Mouse (Mus musculus) mouse trophoblast stem cell (cell line): ENCODE measurements around the gene Phf24.

ENCODE experiments used
- in situ Hi-C, 2 experiments: fragments of 300-500 bp; cut with MseI, MboI; formaldehyde crosslinking; loops; 2 replicates in 1 of 2; 3 replicates in 1 of 2; pipeline ENCODE4 v1.15.1; 2025

Phf24 gene

DNA sequence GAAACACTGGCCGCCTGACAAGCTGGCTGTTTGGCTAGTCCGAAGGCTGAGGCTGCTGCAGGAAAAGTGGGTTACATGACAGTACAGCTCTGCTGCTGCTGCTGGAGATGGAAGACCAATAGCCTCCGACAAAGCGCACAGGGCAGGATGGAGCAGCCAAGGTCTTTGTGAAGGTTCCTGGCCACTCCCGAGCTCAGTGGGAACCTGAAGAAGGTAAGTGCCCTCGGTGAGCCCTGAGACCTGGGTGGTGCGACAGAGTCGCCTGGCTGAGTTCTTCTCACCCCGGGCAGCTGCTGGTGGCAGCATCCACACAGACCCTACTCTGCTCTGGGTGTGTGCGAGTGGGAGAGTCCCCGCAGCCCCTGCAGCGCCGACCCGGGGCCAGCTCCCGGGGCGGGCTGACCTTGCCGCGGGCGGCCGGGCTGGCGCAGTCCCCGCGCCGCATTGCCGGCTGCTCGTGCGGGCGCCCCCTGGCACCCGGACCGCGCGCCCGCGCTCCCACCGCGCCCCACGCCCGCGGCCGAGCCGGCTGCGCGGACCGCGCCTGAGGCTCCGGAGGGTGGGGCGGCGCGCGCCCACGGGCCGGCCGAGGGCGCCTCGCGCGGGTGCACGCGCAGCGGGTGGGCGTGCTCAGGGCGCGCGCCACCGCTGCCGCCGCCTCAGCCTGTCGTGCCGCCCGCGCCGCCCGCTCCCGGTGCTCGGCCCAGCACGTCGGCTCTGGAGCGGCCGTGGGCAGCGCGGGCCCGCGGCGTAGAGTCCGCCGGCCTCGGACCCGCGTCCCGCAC, at the start of gene Phf24:
Phf24 (plus strand) TSS at position 44 of the 785 bp plus-strand sequence.
- in situ Hi-C loops: no loop called here

DNA sequence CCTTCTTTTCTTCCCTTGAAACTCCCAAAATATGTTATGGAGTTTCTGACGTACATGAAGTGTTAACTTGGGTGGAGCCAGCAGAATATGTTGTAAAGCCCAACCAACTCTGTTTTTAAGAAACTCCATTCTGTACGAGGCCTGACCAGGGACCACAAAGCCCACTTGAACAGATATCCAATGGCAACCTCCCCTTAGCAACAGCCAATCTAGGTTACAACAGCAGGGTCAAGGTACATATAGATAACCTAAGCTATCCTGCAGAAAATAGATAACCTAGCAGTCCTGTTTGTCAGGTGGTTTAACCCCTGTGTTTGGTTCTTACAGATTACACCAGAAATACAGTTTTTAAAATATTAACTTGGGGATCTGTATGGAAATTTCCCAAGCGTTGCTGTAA, 49.1 kb upstream of the Phf24 start:
- in situ Hi-C loops: no loop called here

DNA sequence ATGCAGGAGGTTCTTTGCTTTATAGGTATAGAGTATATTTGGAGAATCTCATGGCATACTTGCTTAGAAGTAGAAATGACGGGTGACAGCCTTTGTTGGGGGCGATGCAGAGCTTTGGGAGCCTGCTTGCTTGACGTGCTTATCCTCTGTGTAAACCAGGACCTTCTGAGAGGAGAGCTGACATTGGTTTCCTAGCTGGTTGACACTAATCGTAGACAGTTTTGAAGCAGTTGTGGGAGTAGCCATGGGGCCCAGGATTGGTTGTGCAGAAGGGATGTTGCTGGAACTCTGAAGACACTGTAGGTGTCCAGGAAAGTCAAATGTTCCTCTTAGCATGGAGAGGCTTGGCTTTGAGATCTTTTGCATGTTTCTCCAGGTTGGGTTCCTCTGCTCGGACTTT, 48.3 kb upstream of the Phf24 start:
- in situ Hi-C loops: no loop called here

DNA sequence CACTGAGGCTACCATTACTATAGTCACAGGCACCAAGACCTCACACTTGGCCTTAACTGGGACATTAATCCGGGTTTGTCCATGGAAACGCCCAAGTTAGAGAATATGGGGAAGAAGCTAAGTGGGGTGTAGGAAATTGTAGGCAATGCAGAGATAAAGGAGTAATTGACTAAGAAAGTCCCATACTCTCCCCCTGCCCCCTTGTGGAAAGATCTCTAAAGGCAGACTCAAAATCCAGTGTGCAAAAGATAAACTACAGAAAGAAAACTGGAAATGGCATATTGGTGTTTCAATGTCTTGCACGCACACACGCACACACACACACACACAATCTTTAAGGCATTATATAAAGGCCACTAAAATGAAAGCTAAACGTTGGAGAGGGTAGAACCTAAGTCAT, 45.7 kb upstream of the Phf24 start:
- in situ Hi-C loops: no loop called here

DNA sequence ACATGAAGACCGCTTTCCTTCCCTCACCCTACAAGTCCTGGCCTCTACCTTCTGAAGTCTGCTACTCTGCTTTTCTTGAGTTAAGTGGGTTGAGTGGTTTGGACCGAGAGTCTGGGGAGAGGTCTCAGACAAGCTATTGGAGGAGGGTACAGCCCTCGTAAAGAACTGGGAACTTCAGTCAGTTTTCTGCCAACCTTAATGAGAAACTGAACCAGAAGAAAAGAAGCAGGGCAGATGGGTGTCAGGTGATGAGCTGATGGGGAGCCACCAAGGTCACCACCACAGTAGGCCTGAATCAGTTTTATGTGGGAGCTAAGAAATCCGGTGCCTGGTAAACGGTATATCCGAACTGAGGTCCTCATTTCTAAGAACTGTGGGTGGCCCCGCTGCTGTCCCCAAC, 44.3 kb upstream of the Phf24 start:
- in situ Hi-C loops: no loop called here

DNA sequence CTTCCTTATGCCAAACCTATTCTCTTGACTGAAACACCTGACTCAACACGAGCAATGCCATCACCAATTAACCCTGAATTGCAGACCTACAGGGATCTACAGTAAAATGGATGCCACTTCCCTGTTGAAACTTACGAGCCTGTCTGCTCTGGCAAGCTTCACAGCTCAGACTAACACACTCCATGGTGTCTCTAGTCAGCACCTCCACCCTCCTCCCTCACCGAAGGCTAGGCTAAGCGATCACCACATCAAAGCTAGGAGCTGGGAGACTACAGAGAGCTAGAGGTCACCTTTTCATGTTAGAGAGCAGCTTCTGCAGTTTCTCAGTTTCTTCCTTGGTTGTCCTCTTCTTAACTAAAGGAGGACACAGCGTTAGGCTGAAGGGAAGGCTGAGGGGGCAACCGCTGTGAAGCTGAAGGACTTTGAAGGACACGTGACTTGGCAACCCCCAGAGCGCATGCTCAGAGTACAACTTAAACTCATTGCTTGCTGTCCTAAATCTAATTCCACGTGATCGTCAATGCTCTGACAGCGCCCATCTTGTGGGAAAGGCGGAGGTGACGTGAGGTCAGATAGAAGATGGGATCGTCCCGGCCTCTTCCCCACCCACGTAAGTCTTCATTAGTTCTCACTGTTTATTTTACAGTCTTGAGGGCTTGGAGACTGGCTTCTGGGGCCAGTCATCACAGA, 43.6 kb upstream of the Phf24 start:
- in situ Hi-C loops: no loop called here

DNA sequence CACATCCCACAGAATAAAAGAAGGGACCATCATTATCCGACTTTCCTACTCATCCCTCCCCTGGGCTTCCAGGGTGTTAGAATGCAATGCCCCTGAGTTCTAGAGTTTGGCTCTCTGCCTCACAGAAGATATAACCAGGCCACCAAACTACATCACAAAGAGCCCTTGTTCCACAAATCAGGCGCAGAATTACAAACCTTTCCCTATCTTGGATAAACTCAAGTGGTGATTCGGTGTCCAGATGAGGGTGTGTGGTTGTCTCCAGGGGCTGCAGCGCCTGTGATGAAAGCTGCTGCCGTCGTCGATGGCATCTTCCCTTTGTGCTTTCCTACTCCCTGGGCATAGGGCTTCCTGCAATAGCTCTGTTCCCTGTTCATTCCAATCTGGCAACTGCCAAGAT, 42.3 kb upstream of the Phf24 start, which contains the start of gene Fam205c:
Fam205c (minus strand) TSS at position 101 of the 400 bp plus-strand sequence.
- in situ Hi-C loops: no loop called here

DNA sequence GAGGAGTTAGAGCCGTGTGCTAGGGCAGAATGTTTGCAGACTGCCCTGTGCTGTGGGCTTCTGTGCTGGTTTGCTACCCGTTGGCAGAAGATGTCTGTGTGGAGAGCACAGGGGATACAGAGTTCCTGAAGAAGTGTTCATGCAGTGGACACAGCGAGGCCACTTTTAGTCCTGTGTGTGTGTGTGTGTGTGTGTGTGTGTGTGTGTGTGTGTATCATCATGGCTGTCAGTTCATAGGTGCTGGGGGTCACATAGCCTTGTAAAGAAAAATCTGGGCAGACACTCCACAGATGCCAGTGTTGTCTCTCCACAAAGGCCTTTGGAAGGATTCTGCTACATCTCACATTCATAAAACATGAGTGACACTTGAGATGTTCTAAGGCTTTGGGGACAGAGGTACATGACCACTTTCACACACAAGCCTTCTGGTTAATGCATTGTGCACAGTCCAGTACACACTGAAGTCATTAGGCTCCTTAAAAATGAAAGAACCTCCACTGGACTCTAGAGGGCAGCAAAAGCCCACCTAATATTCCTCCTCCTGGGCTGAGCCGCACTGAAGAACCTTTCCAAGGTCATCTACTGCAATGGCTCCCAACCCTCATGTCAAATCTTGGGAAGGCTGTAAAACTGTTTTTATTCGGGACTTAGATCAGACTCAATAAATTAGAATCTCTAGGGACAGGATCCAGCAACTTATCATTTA, 39.7 kb upstream of the Phf24 start:
- in situ Hi-C loops: loop anchor here (5.0 kb wide), 2 partner anchors 56 to 66 kb away; no protein-coding TSS in a partner anchor

DNA sequence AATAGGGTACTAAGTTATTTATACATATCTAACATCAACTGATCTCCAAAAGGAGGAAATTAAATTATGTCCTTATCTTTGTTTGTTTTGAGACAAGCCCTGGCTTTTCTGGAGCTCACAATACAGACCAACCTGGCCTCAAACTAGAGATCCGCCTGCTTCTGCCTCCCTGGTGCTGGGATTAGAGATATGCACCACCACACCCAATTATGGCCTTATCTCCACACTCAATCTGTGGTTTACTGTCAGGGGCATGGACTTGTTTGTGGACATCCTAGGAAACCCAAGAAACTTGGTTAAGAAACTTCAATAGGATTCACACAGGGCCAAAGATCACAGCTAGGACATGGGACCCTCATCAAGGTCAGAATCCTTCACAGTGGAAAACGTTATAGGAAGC, 38.8 kb upstream of the Phf24 start:
- in situ Hi-C loops: loop anchor here (5.0 kb wide), 2 partner anchors 55 to 65 kb away; no protein-coding TSS in a partner anchor

DNA sequence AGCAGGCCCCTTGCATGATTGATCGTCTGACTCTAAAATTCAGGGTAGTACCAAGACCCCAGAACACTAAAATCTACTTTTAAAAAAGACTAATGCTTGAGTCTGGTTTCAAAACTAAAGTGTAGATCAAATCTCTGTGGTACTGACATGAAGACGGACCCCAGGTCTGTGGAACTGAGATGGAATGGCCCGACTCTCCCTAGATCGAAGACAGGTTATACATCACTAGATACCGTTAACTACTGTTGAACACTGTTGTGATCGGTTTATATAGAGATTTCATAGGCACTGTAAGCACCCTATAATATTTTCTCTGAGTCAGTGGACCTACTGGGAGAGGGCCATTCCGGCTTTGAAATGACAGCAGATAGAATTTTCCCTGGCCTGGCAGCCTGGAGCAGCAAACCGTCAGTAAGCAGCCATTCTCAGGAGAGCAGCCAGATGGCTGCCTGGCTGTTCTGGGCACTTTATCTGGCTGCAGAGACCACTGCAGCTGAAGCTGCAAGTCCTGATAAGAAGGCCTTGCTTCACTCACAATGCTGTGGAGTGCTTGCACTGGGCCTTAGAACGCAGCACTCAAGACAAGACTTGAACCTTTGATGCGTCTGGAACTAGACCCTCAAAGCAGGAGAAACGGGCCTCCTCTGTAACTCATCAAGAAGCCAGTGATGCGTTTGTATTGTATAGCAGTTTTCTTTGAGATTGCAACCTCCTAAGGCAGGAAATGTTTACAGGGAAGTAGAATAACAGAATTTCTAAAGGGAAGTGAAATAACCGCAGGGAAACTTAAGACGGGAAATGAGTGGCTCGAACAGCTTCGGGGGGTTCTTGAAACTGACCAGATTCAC, 36.4 kb upstream of the Phf24 start:
- in situ Hi-C loops: loop anchor here (5.0 kb wide), 2 partner anchors 52 to 62 kb away; no protein-coding TSS in a partner anchor

DNA sequence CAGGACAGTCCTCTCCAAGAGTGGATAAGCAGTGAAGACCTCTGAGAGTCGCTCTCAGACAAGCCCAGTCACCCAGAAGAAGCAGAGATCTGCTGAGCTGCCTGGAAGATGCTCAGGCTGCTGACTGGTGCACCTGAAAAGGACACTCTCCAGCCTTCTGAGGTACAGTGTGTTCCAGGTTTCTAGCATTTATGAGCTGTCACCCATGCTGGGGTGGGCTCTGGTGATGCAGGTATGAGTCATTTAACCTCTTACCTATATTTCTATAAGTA, 35.8 kb upstream of the Phf24 start:
- in situ Hi-C loops: no loop called here

DNA sequence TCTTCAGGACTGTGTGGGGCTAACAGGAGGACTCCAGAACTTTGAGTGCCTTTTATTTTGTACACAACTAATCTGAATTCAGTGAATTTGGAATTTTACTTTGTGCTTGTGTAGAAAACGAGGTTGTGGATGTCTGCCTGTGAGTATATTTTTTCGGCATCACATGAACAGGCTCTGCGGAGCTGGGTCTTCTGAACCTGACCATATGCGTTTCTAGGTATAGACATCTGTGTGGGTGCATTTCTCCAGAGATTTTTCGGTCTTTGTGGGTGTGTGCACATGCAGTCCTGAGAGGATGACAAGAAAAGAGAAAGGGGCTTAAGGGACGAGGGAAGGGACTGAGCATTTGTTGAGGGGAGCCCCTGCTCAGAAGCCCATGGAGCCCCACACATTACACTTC, 29.5 kb upstream of the Phf24 start:
- in situ Hi-C loops: no loop called here

DNA sequence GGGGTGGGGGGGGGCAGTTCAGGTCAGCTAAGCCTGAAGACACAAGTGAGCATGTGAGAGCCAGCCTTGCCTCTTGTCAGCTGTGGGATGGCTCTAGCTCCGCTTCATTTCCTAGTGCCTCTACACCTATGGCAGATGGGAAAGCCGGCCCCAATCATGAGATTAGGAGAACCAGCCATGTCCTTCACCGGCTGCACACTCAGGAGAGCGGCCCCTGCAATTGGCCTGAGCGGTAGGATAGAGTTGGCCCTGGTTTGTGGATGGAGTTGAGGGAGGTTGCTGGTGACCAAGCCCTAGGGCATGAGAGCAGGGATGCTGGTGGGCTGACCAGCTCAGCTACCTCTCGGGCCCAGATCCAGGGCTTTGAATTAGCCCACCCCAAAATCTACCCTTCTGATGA, 27.7 kb upstream of the Phf24 start:
- in situ Hi-C loops: no loop called here

DNA sequence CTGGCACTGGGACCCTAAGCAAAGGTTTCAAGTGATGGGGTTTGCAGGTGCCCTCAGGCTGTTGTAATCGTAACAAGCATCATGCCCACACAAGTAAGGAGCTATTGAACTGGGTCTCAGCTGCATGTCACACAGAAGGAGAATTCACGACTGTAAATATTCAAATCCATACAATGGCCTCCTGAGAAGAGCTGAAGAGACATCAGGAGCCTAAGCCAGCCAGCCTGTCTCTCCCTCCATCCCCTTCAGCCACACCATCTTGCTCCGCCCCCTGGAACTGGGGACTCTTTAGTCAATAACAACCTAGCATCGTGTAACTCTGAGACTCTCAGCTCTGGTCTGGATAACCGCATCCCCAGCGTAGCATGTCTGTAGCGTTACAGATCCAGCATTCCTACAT, 25.3 kb upstream of the Phf24 start:
- in situ Hi-C loops: no loop called here

DNA sequence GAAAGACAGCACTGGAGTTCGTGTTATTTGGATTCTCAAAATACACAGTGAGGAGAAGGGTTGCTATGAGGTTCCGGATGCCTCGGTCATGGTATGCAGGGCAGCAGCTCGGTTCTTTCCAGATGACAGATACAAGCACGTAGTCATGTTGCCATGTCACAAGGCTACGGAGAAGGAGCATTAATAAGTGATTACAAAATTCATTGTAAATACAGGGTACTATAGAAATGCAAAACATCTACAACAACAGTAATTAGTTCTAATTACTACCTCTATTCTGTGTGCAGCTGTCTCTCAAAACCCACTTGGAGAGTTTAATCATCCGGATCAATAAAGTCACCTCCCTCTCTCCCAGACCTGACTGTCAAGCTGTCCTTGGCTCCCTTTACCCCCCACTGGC, 21.3 kb upstream of the Phf24 start:
- in situ Hi-C loops: no loop called here

DNA sequence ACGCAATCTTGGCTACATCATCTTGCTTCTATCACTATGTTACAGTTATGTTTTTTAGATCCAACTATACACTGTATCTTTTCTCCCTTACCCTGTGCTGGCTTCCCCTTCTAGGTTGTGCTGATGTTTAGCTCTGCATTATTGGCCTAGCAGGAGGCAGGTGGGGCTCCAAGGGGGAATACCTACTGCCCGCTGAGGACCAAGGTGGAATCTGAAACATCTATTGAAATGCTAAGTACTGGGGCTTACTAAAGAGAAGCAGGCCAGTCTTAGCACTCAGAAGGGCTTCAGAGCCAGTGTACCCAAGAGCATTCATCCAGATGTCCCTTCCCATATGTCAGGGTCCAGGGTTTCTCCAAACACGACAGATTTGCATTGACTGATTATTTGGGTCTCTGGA, 17.5 kb upstream of the Phf24 start:
- in situ Hi-C loops: no loop called here

DNA sequence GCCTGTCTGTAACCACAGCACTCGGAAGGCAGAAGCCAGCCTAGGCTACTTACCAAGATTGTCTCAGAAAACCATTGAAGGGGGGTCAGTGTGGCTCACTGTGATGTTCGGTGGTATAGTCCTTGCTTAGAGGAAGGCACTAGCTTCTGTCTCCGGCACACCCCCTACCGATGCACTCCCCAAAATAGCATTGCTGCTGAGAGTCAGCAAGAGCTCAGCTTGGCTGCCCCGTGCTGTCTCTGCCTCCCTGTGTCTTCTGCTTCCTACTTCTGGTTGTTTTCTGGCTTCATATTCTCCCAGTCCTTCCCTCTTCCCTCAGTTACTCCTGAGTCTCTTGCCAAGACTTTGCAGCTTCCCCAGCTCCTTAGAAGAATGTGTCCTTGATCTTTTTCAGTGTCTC, 15.6 kb upstream of the Phf24 start:
- in situ Hi-C loops: no loop called here

DNA sequence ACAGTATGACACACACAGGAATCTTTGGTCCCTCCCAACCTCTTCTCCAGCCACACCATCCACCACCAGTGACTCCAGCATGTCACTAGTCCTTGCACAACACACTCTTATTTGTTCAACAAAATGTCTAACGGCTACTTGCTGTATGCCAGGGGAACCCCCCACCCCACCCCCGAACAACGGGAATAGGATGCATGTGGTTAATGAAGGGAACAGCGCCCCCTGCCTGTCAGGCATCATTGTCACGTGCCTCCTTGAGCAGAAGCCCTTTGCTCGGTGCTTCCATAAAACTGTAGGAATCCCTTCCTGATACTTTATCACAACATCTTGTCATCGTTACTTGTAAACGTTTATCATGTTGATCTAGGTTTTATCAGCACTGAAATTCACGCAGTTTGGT, 14.3 kb upstream of the Phf24 start:
- in situ Hi-C loops: no loop called here

DNA sequence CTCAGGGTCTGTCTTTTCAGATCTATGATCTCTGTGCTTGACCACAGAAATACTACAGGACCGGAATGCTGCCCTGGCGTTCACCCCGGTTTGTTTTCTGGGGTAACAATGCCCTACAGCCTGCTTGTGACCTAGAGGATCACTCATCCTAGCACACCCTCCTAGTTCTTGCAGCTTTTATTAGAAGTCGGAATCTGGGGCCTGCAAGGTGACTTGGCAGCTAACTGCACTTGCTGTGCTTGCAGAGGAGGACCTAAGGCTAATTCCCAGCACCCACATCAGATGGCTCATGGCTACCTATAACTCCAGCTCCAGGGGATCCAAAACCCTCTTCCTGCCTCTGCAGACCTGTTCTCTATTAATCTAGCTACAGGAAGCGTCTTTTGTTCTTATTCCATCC, 13.7 kb upstream of the Phf24 start:
- in situ Hi-C loops: no loop called here

DNA sequence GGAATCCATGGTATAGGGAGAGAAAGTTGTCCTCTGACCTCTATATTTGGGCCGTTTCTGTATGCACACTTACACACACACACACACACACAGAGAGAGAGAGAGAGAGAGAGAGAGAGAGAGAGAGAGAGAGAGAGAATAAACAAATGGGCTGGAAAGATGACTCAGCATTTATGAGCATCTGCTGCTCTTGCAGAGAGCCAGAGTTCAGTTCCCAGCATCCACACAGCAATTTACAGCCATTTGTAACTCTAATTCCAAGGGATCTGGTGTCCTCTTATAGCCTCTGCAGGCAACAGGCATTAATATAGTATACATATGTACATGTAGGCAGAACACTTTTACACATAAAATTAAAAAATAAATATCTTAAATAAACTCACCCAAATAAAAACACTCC, 12.5 kb upstream of the Phf24 start:
- in situ Hi-C loops: no loop called here

DNA sequence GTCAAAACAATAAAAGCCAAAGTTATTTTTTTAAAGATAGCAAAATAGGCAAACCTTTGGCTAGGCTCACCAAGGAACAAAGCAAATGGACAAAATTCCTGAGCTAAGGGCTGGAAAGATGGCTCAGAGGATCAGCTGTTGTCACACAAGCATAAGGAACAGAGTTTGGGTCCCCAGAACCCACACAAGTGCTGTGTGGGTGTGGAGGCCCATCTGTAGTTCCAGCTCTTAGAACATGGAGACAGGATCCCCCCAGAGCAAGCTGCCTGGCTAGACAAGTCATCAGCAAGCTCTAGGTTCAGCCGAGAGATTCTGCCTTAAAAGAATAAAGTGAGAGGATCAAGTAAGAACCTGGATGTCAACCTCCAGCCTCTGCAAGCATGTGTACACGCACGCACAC, 11.9 kb upstream of the Phf24 start:
- in situ Hi-C loops: no loop called here

DNA sequence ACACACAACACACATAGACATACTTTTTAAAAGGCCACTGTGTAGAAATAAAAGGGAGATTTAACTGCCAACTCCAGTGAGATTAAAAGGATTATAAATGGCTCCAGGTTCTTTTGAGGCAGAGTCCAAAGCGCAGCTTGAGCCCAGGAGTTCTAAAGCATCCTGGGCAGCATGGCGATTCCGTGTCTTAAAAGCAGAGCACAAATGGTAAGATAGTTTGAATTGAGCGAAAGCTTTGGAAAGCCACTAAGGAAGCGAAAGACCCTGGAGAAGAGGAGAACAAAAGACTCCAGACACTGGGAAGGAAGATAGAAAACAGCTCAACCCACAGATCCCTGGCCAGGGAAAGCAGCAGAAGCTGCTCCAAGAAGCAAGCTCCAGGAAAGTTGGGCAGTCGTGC, 11.5 kb upstream of the Phf24 start:
- in situ Hi-C loops: no loop called here
